Mouse (Mus musculus) intestine, embryonic 15.5 days (tissue): ENCODE results near the gene Plce1. TPM values are rescaled to one million over a fixed set of nuclear protein-coding genes. Genes with fewer than 3 reads are reported as not detected.

ENCODE experiments used
- ATAC-seq: fragments of 200-750 bp; cut with Nextera tagmentation; 2 replicates; pipeline ENCODE4 v1.8.0; 2017; ENCODE audit warnings: moderate TSS enrichment, moderate library complexity
- H3K27ac ChIP-seq: fragments of 300-500 bp; sonication (generic); 2 replicates; pipeline ENCODE4 v1.5.1; 2015; ENCODE audit warnings: mild to moderate bottlenecking, inconsistent platforms
- H3K27me3 ChIP-seq: fragments of 300-500 bp; sonication (generic); replicated peaks from 2 replicates; pipeline ENCODE4 v1.6.1; 2015; ENCODE audit warnings: inconsistent platforms
- H3K36me3 ChIP-seq: fragments of 300-500 bp; sonication (generic); 2 replicates; pipeline ENCODE4 v1.6.1; 2015; ENCODE audit warnings: inconsistent platforms
- H3K4me1 ChIP-seq: fragments of 300-500 bp; sonication (generic); replicated peaks from 2 replicates; pipeline ENCODE4 v1.6.1; 2015; ENCODE audit warnings: inconsistent platforms
- H3K4me2 ChIP-seq: fragments of 300-500 bp; sonication (generic); replicated peaks from 2 replicates; pipeline ENCODE4 v1.6.1; 2015; ENCODE audit warnings: mild to moderate bottlenecking, inconsistent platforms
- H3K4me3 ChIP-seq: fragments of 300-500 bp; sonication (generic); replicated peaks from 2 replicates; pipeline ENCODE4 v1.5.1; 2015; ENCODE audit warnings: inconsistent platforms
- H3K9ac ChIP-seq: fragments of 300-500 bp; sonication (generic); 2 replicates; pipeline ENCODE4 v1.6.1; 2015; ENCODE audit warnings: inconsistent platforms
- H3K9me3 ChIP-seq: fragments of 300-500 bp; sonication (generic); 2 replicates; pipeline ENCODE4 v1.6.1; 2016; ENCODE audit warnings: inconsistent platforms
- WGBS: fragments of 180-500 bp; shearing (Covaris S2); methylation state at CpG from one replicate; pipeline ENCODE4 v1.1.7; 2015; 5-methylcytosine and 5-hydroxymethylcytosine counted together
- polyA plus RNA-seq: library from polyadenylated mRNA; unstranded; fragments of >200 nt; fragmentation: Nextera tagmentation; extraction: Ambion mirVana; gene quantifications from 2 replicates; pipeline ENCODE4 v1.2.1, GENCODE M21; 2015

Plce1 gene
- polyA plus RNA-seq, result 4.7 and 5.8 TPM in 2 replicates

GRCm38 (mm10) chr19:38480731-38481621 lies at the start of gene Plce1:
Plce1 (plus strand) TSS chr19:38481109.
- peak within 1 kb of the TSS; percentile 69 for H3K4me3 ChIP-seq
- H3K27me3 ChIP-seq, result no peaks in the 10 kb centered on the region
- H3K36me3 ChIP-seq, result no peaks in the 10 kb centered on the region
- 0 out of 2 replicates have a peak, but pooled peaks cover 7% of the 10 kb centered on the region for H3K4me1 ChIP-seq
- H3K9me3 ChIP-seq, result no peaks in the 10 kb centered on the region
- WGBS, result 0% methylated on average over 63 of the region's 90 CpGs
- peak; percentile 95 for ATAC-seq
- H3K27ac ChIP-seq, result 0 out of 2 replicates have a peak within 1 kb of the TSS, but pooled peaks have one; percentile 32
- peak within 1 kb of the TSS; percentile 96 for H3K4me2 ChIP-seq
- peak within 1 kb of the TSS; percentile 70 for H3K9ac ChIP-seq

DNA sequence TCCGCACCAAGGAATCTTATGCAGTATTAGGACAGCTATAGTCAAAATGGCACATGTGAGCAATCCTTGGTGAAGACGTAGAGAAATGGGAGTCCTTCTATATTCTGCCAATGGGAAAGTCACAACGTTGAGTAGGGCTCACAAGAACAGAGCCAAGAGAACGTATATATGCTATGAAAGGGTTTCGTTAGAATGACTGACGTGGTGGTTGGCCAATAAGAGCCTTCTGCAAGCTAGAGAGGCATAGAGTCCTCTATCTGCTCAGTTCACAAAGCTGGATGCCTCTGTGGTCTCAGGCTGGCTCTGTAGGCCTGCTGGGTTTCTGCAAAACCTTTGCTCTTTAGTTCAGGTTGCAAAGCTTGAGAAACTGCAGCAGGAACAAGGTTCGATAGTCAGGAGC lies 49.6 kb upstream of the Plce1 start:
- no peak overlapping the region for H3K4me2 ChIP-seq
- H3K27ac ChIP-seq, result no peak overlapping the region
- H3K36me3 ChIP-seq, result no peaks in the 10 kb centered on the region
- H3K27me3 ChIP-seq, result no peaks in the 10 kb centered on the region
- no peak overlapping the region for H3K4me3 ChIP-seq
- H3K9me3 ChIP-seq, result no peaks in the 10 kb centered on the region
- ATAC-seq, result no peak
- no peak overlapping the region for H3K9ac ChIP-seq
- no peaks in the 10 kb centered on the region for H3K4me1 ChIP-seq
- WGBS, result 79% methylated on average over 7 of the region's 7 CpGs

GRCm38 (mm10) chr19:38432021-38432420 lies 48.9 kb upstream of the Plce1 start:
- no peak for ATAC-seq
- Histone ChIP-seq H3K4me1 (no peaks in the 10 kb centered on the region), H3K9me3 (no peaks in the 10 kb centered on the region), H3K27ac (no peak overlapping the region), H3K4me3 (no peak overlapping the region), H3K4me2 (no peak overlapping the region), H3K9ac (no peak overlapping the region), H3K27me3 (no peaks in the 10 kb centered on the region), H3K36me3 (no peaks in the 10 kb centered on the region)
- WGBS, result 77% methylated on average over 3 of the region's 3 CpGs

DNA sequence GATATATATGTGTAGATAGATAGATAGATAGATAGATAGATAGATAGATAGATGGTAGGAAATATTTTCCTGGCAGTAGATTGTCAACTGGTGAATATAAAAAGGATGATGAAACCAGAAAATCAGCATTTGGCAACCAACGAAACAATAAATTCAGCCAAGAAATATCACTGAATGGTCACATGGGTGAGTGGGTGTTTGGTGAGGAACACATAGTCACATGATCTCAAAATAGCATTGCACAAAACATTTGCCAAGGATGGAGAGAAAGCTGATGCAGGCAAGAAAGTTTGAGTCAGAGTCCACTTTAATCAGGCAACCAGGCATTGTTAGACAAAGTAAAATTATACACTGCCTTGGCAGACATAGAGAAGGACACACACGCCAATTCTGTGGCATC lies 47.5 kb upstream of the Plce1 start:
- H3K4me3 ChIP-seq, result no peak overlapping the region
- H3K27me3 ChIP-seq, result no peaks in the 10 kb centered on the region
- no peak overlapping the region for H3K27ac ChIP-seq
- no peaks in the 10 kb centered on the region for H3K4me1 ChIP-seq
- no peak overlapping the region for H3K9ac ChIP-seq
- 81% methylated on average over 2 of the region's 2 CpGs for WGBS
- no peaks in the 10 kb centered on the region for H3K9me3 ChIP-seq
- no peaks in the 10 kb centered on the region for H3K36me3 ChIP-seq
- no peak for ATAC-seq
- H3K4me2 ChIP-seq, result no peak overlapping the region

DNA sequence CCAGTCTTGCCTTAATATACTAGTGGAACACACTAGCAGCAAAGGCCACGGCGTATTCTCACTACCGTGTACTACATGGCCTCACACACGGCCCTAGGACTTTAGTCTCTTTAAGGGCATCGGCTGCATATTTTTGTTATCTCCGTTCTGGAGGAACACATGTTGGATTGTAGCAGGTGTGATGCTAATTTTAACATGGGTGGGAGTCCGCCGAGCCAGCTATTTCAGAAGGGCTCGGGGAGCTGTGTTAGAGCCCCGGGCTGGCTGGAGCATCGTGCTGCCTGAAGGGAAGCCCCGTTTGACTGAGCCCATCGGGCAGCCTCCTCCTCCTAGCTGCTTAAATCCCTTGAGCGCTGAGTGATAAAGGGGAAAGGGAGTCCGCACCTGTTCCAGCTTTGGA lies 45.7 kb upstream of the Plce1 start:
- H3K9me3 ChIP-seq, result no peaks in the 10 kb centered on the region
- H3K27me3 ChIP-seq, result no peaks in the 10 kb centered on the region
- 92% methylated on average over 15 of the region's 15 CpGs for WGBS

DNA sequence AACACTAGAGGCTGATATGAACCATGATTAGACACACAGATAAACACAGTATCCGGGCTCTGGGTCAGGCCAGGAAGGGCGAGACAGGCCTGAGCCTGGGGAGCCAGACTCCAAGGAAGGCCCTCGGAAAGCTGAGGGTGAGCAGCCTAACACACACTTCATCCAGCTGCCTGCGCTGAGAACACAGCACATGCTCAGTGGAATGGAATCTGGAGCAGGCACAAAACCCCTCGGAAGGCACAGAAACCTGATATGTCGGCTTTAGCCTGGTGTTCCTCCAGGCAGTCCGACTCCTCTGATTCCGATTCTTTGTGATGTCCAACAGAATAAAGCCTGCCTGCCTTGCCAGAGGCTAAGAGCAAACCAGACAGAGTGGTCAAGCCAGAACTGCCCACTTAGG lies 39.0 kb upstream of the Plce1 start:
- H3K27me3 ChIP-seq, result no peaks in the 10 kb centered on the region
- no peaks in the 10 kb centered on the region for H3K9me3 ChIP-seq
- 53% methylated on average over 8 of the region's 8 CpGs for WGBS
- H3K4me3 ChIP-seq, result no peak overlapping the region
- H3K27ac ChIP-seq, result no peak overlapping the region
- H3K4me1 ChIP-seq, result no peaks in the 10 kb centered on the region
- H3K9ac ChIP-seq, result no peak overlapping the region
- H3K36me3 ChIP-seq, result no peaks in the 10 kb centered on the region
- H3K4me2 ChIP-seq, result no peak overlapping the region
- no peak for ATAC-seq

More for the DNA sequence above, 45.7 kb upstream of the Plce1 start:
- Histone ChIP-seq H3K4me3 (no peak overlapping the region), H3K27ac (no peak overlapping the region), H3K4me1 (no peaks in the 10 kb centered on the region), H3K9ac (no peak overlapping the region), H3K36me3 (no peaks in the 10 kb centered on the region), H3K4me2 (no peak overlapping the region)
- ATAC-seq, result no peak

DNA sequence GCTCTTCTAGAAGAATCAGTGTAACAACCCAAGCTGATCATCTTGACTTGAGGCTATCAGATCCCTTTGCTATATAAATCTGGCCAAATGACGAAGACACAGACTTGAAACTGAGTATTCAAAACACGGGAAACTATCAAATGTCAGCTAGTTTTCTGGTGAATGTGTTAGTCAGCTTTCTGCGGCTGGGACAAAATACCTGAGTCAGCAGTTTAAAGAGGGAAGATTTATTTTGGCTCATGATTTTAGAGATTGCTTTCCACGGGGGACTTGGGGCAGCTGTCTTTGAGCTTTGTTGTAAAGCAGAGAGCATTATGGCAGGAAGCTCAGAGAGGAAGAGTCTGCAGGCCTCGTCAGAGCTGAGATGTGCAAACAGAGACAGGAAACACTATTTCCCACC lies 35.2 kb upstream of the Plce1 start:
- no peak overlapping the region for H3K4me3 ChIP-seq
- no peak for ATAC-seq
- WGBS, result 60% methylated on average over 5 of the region's 5 CpGs

DNA sequence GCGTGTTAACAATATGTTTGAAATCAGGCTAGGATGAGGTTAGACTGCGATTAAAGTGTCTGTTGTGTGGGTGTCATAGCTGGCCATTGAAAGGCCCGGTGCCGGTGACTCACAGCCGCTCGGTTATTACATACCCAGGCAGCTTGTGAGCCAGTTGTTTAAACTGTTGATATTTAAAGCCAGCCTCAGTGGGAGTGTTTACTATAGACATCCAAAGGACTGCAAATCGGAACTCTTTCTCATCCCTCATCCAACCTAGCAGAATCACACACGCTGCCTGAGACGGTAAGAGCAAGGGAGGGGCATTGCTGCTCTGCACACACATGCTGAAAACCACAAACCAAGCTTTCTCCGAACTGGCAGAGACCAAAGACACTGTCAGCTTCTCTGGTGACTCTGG lies 25.7 kb upstream of the Plce1 start:
- H3K36me3 ChIP-seq, result no peaks in the 10 kb centered on the region
- ATAC-seq, result no peak
- 44% methylated on average over 10 of the region's 10 CpGs for WGBS
- no peaks in the 10 kb centered on the region for H3K4me1 ChIP-seq
- no peak overlapping the region for H3K4me2 ChIP-seq
- no peaks in the 10 kb centered on the region for H3K9me3 ChIP-seq
- no peaks in the 10 kb centered on the region for H3K27me3 ChIP-seq
- no peak overlapping the region for H3K9ac ChIP-seq
- H3K4me3 ChIP-seq, result no peak overlapping the region
- H3K27ac ChIP-seq, result no peak overlapping the region

More for the DNA sequence above, 35.2 kb upstream of the Plce1 start:
- H3K27me3 ChIP-seq, result no peaks in the 10 kb centered on the region
- H3K4me1 ChIP-seq, result no peaks in the 10 kb centered on the region
- H3K4me2 ChIP-seq, result no peak overlapping the region
- H3K9me3 ChIP-seq, result no peaks in the 10 kb centered on the region
- H3K36me3 ChIP-seq, result no peaks in the 10 kb centered on the region
- no peak overlapping the region for H3K9ac ChIP-seq
- no peak overlapping the region for H3K27ac ChIP-seq

GRCm38 (mm10) chr19:38458996-38459395 lies 21.9 kb upstream of the Plce1 start:
- ATAC-seq, result no peak
- no peaks in the 10 kb centered on the region for H3K4me1 ChIP-seq
- H3K4me3 ChIP-seq, result no peak overlapping the region
- H3K9ac ChIP-seq, result no peak overlapping the region
- H3K36me3 ChIP-seq, result no peaks in the 10 kb centered on the region
- WGBS, result 94% methylated on average over 9 of the region's 9 CpGs
- H3K4me2 ChIP-seq, result no peak overlapping the region
- no peak overlapping the region for H3K27ac ChIP-seq
- no peaks in the 10 kb centered on the region for H3K9me3 ChIP-seq
- H3K27me3 ChIP-seq, result no peaks in the 10 kb centered on the region

- no peak for ATAC-seq
- 79% methylated on average over 4 of the region's 4 CpGs for WGBS
Observed at GRCm38 (mm10) chr19:38460696-38461095, 20.2 kb upstream of the Plce1 start.

DNA sequence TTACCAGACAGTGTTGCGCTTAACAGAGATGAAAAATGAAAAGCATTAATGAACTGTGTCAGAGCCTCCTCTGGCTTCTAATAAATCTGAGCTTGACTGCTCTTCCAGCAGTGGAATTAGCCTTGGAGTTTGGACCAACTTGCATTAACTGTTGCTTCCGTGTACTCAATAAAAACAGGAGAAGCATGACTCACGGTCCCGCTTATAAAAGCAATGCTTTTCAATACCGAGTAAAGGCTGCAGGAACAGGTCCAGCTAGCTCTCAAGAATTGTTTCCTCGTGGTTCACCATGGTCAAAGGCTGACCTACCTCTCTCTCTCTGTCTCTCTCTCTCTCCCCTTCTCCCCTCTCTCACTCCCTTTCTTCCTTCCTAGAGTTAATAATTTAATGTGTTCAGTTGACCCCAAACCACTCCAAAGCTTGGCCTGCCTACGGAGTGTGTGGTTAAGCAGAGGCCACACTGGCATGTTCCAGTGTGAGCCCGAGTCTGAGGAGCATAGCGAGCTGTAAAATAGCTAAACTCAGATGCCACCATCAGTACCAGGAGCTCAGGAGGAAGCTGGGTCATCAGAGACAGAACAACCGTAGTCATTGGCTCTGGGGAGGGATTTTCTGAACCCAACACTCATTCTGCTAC lies 10.5 kb upstream of the Plce1 start:
- Histone ChIP-seq H3K9ac (no peak overlapping the region), H3K4me2 (no peak overlapping the region), H3K27ac (peak overlapping the region; percentile 73), H3K4me3 (no peak overlapping the region), H3K9me3 (no peaks in the 10 kb centered on the region), H3K4me1 (0 out of 2 replicates have a peak, but pooled peaks cover 2% of the 10 kb centered on the region), H3K27me3 (no peaks in the 10 kb centered on the region), H3K36me3 (no peaks in the 10 kb centered on the region)
- WGBS, result 54% methylated on average over 10 of the region's 10 CpGs
- peak; percentile 89 for ATAC-seq

More at GRCm38 (mm10) chr19:38460696-38461095, 20.2 kb upstream of the Plce1 start:
- H3K9me3 ChIP-seq, result no peaks in the 10 kb centered on the region
- H3K4me3 ChIP-seq, result no peak overlapping the region
- no peaks in the 10 kb centered on the region for H3K4me1 ChIP-seq
- no peaks in the 10 kb centered on the region for H3K27me3 ChIP-seq
- no peak overlapping the region for H3K27ac ChIP-seq
- no peaks in the 10 kb centered on the region for H3K36me3 ChIP-seq
- H3K9ac ChIP-seq, result no peak overlapping the region
- no peak overlapping the region for H3K4me2 ChIP-seq

GRCm38 (mm10) chr19:38475394-38475793 lies 5.5 kb upstream of the Plce1 start:
- Histone ChIP-seq H3K4me3 (no peak overlapping the region), H3K27me3 (no peaks in the 10 kb centered on the region), H3K27ac (no peak overlapping the region), H3K4me1 (0 out of 2 replicates have a peak, but pooled peaks cover 6% of the 10 kb centered on the region), H3K9ac (no peak overlapping the region), H3K4me2 (no peak overlapping the region), H3K36me3 (no peaks in the 10 kb centered on the region), H3K9me3 (no peaks in the 10 kb centered on the region)
- 67% methylated on average over 7 of the region's 7 CpGs for WGBS
- no peak for ATAC-seq
